Mouse (Mus musculus) urinary bladder, adult 2 months (tissue): ENCODE results near the gene Reep3. TPM values are rescaled to one million over a fixed set of nuclear protein-coding genes. Genes with fewer than 3 reads are reported as not detected.
"Not testable (repeated sequence)": the region's sequence is repeated elsewhere in the genome, so short reads cannot be mapped to it uniquely, and the experiment has no call there.

ENCODE experiments used
- DNase-seq: peaks from one replicate; pipeline ENCODE4 v3.0.0; 2022; ENCODE audit warnings: low spot score
- polyA plus RNA-seq: library from polyadenylated mRNA; depleted of rRNA; stranded (reverse); fragments of >200 nt; gene quantifications from 2 replicates; pipeline ENCODE4 v1.2.3, GENCODE M21; 2012; rRNA removed

The Reep3 gene
- polyA plus RNA-seq = 50.7 and 62.2 TPM in 2 replicates

DNA sequence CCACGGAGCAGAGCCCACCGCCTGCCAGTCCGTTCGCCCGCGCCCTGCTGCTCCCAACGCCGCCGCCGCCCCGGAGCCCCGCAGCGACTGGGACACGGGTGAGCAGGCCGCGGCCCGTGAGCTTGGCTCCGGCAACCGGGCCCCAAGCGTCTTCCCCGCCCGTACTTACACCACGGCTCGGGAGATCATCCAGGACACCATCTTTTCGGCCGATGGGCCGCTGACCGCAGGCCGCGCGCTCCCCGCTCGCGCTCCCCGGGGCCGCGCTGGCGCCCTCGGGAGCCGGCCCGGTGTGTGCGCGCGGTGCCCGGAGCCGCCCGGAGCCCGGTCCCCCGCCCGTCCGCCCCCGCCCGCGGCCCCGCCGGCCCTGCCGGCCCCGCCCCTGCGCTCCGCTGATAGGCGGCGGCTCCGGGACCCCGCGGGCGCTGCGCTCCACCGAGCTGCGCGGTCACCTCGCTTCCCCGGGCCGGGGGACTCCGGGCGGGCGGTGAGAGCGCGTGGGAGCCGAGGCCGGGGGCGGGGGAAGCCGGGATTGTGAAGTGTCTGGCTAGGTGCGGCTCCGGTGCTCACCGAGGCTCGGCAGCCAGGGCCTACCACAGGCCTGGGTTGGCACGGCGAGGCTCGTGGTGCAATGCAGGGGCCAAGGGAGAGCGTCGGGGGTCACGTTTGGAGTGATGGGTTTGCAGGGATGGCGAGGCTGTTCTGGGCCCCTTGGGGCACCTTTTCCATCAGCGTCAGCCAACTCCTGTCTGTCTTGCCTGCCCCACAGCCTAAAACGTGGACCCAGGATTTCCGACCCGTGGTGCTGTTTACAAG, at the start of gene Reep3:
Gene Reep3 (minus strand): TSS at position 325 of the 816 bp plus-strand sequence.
- peak; percentile 86 for DNase-seq

DNA sequence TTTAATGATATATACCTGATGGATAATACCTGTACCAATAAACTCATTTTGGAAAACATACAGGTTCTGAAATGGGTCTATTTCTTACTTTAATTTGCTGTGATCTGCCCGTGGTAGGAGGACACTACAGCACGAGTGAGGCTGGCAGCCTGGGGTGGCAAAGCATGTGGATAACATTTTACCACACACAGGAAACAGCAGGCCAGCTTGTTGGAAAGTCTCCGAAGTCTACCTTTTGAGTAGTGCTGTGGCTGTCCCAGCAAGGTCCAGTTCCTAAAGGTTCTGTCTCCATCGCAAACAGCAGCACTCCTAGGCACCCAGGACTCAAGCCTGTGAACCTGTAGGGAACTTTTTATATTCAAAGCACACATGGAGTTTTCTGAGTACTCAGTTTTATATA, 48.9 kb upstream of the Reep3 start:
- no peak for DNase-seq

DNA sequence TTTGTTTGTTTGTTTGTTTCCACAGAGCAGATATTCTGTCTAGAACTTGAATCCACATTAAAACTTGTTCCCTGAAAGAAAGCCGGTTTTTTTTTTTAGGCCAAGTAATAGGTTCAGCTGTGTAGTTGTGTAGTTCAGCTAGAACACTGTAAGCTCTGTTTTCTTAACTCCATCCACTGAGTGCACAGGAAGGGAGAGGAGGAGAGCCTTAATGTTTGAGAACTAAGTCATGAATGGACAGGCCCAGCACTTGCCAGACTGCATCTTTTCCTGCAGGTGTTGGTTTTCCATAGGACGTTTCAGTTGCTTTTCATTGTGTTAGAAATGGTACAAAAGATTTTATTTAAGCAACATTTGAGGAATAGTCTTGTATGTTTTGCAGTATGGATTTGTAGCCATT, 47.5 kb upstream of the Reep3 start:
- no peak for DNase-seq

DNA sequence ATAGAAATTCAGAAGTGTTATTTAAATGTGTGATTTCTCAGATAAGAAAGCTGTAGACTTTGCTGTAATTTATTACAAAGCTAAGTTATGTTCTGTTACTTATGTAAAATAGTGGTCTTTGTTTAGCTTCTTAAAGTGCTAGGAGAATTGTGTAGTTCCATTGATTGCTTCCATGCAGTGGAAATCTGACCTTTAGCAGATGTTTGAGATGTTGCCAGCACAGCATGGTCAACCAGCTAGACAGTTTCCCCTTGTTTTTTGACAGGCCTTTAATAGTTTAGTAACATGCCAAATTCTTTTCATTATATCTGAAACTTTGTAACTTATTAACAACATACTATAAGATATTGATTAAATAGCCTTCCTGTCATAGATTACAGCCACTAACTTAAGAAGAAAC, 46.9 kb upstream of the Reep3 start:
- no peak for DNase-seq

DNA sequence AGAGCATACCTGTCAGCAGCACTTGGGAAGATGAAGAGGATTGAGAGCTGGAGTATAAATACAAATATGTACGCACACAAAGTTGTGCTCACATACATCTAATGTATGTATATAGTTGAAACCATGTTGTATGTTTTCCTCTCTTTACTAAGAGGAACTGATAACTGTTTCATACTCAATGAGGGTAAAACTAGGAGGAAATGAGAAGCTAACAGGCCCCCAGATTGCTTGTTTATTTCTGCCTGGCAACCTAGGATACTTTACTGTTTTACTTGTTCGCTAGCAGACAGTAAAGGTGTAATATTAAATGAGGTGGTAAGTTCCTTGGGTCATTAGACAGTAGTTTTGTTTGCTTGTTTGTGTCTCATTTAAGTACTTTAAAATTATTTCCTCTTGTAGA, 40.7 kb upstream of the Reep3 start:
- no peak for DNase-seq

DNA sequence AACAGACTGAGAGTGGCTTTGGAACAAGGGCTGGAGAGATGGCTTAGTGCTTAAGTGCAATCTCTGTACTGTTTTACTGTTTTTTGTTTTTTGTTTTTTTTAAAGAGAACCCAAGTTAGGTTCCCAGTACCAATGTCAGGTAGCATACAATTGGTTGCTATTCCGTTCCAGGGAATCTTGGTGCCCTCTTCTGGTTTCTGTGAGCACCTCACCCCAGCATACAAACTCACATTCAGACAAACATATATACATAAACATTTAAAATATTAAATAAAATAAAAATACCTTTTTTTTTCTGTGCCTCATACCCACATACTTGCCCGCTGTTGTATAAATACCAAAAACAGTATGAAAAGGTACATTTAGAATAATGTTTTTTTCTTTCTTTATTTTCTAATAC, 37.6 kb upstream of the Reep3 start:
- no peak for DNase-seq

DNA sequence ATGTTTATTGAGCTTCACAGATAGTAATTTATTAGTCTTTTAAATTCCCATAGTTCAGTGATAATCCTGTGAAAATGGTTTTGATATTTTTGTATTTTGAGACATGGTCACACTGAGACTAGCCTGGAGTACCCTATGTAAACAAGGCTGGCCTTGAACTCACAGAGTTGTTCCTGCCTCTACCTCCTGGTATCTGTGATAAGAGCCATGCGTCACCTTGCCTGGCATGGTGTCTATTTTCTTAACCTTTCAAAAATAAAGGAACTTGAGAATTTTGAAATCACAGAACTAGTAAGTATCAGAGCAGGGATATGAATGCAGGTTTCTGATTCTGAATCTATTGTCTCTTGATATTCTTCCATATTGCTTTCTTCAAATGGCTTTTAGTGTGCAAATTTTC, 35.0 kb upstream of the Reep3 start:
- DNase-seq = no peak

DNA sequence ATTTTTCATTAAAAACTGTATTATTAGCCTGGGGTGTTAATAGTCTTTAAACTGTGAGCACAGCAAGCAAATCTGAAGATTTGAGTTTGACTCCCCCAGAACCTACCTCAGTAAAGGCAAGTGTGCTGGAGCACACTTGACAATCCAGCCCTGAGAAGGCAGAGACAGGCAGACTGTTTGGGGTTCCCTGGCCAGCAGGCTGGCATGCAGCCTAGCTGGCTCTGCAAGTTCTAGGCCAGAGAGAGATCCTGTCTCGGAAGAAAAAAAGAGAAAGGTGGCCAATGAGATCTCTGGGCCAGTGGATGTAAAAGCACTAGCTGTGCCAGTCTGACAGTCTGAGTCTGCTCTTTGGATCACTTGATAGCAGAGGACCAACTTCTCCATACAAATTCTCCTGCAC, 32.8 kb upstream of the Reep3 start:
- no peak for DNase-seq

DNA sequence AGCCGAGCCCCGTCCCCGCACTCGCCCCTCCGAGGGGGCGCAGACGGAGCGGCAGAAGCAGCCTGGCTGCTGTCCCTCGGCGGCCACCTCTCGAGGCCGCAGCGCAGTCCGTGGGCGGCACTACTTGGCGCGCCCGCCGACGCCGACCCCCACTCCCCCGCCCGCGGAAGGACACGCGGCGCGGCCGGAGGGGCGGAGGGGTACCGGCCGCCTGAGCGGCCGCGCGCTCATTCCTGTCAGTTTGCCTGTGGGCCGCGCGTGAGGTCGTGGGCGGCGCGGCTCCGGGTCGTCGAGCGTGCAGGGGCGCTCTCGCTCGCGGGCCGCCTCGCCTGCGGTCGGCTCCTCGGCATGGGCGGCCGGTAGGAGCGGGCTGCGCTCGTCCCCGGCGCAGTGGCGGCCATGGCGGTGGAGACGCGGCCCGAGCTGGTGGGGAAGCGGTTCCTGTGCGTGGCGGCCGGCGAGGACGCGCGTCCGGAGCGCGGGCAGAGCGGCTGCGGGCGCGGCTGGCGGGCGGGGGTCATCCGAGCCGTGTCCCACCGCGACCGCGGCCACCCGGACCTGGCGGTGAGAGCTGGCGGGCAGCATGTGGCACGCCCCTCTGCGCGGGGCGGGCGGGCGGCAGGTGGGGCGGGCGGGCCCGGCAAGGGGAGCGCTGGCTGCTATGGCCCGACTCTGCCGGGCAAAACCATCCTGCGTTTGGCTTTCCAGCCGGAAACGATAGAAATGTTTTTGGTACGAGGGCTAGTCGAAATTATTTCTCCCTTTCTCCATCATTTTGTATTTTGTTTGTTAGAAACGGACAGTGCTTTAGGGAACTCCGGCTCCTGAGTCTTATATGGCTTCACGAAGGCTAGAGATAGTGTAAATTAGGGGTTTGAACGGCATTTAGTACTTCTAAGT, 30.4 kb upstream of the Reep3 start:
- peak; percentile 58 for DNase-seq

DNA sequence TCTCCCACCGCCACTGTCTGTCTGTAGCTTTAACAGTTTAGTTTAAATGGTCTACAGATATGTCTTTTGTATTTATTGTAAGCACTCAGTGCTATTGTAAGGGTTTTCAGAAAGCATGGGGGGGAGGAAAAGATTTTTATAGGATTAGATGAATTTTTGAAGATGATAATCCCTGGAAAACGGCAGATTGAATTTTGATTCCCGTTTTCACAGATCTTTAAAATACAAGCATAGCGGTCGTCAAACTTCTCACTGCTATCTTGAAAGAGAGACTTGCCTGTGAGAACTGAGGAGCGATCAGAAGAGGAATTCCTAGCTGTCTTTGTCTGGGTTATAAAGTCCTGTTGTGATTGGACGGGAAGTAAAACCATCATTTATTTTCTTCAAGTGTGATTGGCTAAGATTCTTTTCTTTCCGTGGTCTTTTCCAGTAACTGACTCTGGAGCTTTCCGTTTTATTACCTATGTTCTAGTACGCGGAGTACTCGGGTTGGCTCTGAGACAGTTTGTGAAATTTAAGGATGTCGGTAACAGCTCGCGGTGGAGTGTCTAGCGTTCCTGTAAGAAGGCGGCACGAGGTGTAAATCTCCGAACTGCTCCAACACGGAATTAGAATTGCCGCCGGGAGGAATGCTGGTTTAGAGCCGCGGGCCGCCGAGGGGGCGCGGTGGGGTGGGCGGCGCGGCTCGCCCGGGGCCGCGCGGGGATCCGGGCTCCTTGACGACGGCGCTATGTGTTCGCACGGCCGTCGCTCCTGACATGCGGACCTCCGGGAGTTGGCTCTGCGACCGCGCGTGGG, 29.5 kb upstream of the Reep3 start:
- no peak for DNase-seq

DNA sequence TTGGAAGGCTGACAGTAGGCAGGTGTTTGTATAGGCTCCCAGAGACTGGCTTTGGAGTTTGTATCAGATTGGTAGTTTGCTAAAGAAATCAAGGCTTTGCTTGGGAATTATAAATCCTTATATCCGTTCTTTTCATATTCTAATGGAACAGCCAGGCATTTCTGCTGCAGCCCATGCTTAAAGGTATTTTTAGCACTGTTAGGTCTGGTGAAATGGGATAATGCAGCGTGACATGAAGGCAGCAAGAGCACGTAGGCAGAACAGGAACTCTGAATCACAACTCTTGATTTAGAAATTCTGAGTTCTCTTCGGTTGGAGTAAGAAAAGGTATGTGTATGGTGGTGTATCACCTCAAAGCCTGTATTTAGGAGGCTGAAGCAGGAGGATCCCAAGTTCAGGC, 27.4 kb upstream of the Reep3 start:
- no peak for DNase-seq

DNA sequence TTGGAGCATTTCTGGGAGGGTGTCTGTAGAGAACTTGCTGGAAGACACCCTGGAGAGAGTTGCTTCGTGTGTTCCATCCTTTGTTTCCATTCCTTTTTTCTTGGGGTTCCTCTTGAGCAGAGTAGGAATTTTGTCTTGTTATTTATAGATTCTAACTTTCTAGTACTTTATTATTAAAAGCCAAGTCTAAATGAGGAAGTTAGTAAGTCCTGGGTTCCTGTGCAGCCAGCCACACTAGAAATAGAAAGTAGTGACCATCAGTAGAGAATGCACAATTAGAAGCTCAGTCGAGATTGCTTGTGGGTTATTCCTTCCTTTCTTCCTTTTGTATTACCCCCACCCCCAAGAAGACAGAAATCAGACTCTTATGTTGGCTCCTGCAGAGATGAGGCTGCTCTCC, 27.0 kb upstream of the Reep3 start:
- DNase-seq = no peak

DNA sequence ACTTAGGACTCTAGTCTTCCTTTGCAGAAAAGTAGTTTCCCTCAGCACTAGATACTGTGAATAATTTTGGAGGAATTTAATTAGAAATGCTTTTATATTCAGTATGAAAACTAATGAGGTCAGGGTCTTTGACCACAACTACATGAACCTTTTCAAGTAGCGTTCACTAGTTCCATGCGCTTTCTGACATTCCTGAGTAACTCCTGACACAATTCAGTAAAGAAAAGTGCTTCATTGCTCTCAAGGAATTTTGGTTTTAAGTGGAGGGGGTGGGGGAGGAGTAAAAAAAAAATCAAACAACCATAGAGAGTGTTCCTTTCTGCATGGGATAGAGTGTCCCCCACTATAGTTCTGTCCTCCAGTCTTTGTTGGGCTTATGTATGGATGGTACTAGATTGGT, 23.9 kb upstream of the Reep3 start:
- DNase-seq = no peak

DNA sequence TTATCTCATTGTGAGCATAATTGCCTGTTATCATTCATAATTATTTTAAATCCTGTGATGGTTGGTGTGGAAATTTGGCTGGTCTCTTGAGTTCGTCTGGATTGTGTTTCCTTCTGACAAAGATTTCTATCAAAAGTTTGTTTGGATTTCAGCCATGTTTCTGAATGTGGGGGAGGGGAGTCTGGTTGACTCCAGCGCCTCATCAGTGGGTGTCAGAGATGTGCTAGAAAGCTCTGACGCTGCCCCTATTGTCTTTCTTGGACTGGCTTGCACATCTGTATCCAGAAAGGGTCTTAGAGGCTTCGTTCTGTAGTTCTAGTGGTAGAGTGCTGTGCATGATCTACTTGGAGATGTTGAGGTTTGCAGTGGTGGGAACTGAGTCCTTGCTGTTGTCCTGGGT, 23.4 kb upstream of the Reep3 start:
- no peak for DNase-seq

DNA sequence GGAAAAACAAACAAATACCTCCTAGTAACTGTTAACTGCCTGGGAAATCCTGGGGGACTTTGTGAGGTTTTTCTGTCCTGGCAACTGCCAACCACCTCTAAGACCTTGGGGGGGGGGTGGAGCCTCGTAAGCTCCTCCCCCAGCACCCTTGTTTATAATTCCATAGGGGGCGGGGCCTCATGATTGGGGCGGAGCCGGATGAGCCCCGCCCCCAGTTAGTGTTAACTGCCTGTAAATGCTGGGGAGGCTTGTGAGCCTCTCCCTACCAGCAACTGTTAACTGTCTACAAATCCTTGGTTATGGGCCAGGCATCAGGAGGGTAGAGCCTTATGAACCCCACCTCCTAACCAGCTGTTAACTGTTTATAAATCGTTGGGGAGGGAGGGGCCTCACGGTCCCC, 22.5 kb upstream of the Reep3 start:
- DNase-seq = no peak

DNA sequence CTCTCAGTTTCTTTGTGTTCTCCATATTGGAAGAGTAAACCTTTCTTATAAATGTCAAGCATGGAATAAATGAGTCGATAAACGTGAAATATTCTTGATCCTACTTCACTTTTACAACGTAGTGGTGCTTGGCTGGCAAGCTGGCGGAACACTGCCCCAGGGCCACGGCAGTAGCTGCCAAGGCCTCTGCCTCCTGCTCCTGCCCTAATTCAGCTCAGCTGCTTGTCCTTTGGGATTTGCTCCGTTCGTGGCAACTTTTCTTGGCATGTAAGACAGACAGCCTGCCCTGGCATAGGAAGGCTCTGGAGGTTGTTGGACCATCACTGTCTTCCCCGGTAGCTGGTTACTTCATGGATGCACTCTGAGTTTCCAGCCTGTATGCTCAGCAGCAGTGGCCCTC, 19.5 kb upstream of the Reep3 start:
- DNase-seq = no peak

DNA sequence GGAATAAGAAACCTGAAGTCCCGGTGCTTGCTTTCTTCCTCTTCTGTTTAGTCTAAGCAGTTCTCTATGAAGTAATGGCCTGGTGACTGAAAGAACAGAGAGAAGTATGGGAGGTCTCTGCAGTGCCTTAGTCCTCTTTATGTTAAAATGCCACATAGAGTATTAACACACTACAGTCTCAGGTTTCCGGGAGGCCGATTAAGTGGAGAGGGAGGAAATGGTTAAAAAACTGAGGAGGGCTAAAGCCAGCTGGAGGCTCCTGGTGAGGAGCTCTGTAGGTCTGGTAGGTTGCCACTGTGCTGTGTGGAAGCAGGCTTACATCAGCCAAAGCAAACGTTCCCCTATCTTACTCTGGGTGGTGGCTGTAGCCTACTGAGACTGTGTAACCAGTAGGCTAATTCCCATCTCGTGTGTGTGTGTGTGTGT, 18.9 kb upstream of the Reep3 start:
- no peak for DNase-seq

DNA sequence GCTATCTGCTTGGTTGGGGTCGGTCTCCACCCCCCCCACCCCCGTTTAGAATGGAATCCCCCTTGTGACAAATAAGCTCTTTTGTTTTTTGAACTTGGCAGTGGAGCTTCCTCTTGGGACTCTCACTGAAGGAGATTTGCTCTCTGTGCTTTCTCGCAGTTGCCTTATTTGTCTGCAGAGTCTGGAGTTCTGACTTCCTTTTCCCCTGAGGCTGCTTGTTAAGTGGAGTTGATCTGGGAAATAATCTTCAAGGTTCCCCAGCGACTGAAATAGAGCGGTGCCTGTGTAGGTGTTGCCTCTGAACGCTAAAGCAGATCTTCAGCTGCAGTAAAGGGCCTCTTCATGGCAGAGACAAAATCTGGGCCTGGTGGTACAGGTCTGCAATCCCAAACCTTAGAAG, 18.4 kb upstream of the Reep3 start:
- DNase-seq = no peak

DNA sequence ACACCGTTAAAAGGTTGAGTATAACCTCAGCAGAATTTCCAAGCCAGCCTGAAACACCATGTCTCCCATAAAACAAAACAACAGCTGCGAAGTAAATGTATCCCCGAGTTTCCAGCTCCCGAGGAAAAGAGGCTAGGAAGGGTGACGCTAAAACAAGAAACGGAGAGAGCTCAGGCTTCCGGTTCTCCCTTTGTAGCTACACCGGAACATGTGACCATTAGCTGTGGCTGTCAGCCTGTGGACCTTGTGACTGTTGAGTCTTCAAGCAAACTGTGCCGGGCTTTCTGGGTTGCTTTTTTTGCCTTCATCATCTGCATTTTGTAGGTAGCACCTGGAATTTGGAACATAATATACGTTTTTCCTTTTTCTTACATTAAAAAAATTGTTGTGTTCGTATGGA, 17.1 kb upstream of the Reep3 start:
- no peak for DNase-seq

DNA sequence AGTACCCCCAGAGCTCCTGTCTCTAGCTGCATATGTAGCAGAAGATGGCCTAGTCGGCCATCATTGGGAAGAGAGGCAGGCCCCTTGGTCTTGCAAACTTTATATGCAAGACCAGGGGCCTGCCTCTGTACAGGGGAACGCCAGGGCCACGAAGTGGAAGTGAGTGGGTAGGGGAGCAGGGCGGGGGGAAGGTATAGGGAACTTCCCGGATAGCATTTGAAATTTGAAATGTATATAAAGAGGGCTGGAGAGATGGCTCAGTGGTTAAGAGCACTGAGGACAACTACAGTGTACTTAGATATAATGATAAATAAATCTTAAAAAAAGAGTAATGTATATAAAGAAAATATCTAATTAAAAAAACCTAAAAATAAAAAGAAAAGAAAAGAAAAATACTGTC, 16.2 kb upstream of the Reep3 start:
- not testable (repeated sequence) for DNase-seq

DNA sequence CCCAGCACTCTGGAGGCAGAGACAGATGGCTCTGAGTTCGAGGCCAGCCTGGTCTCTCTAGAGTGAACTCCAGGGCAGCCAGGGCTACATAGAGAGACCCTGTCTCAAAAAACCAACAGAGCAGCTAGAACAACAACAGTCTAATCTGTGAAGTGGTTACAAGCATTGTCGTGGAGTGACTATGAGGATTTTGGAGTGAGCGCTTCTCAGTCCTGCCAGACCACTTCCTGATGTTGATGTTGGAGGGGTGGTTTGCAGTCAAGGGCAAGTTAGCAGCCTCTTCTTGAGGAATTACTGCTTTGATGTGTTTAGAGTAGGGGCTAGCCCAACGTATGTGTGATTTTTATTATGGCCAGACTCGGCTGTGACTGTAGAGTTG, 15.0 kb upstream of the Reep3 start:
- peak; percentile 7 for DNase-seq
